In genomic region chr7:27437544-27437943, GRCm38 (mm10) we compare ENCODE assay signal across 8 mouse cellular contexts. TPM values are rescaled to one million over a fixed set of nuclear protein-coding genes. Genes with fewer than 3 reads are reported as not detected.
DNase-seq lines count a peak whose midpoint lies in the region; ATAC-seq lines count a peak whose summit lies in the region.

No protein-coding gene starts in this region.

- peak; percentile 43 to 62 for DNase-seq in cerebellum, postnatal 14 days
- DNase-seq in cerebellum, adult 11-12 months, result no peak
- DNase-seq in 416B (ENCODE audit: low read depth), result peak; percentile 82
- DNase-seq in adrenal gland, postnatal 25 days, result peak; percentile 32
- DNase-seq in liver, embryonic 13.5 days, result peak; percentile 54
- DNase-seq in thymus, postnatal 14 days, result peak; percentile 55
- no peak for DNase-seq in right cerebral cortex, adult 18-20 months
- DNase-seq in left cerebral cortex, postnatal 36 days (ENCODE audit: low spot score in 2 of 2), result no peak

- no peaks in the 10 kb centered on the region for H3K36me3 ChIP-seq in liver, embryonic 13.5 days

- no peak overlapping the region for H3K27ac ChIP-seq in liver, embryonic 13.5 days

- no peak overlapping the region for H3K9ac ChIP-seq in liver, embryonic 13.5 days

- H3K27me3 ChIP-seq in liver, embryonic 13.5 days, result peaks cover 48% of the 10 kb centered on the region

- H3K4me3 ChIP-seq in liver, embryonic 13.5 days (replicated peaks), result no peak overlapping the region

- no peak overlapping the region for H3K4me2 ChIP-seq in liver, embryonic 13.5 days

- 42% methylated on average over 5 of the region's 5 CpGs for whole genome bisulfite sequencing in liver, embryonic 13.5 days (ENCODE audit: insufficient replicate concordance)

- intact Hi-C loops in left cerebral cortex, postnatal 36 days (cut with DNase I), result no loop called here

- H3K4me1 ChIP-seq in liver, embryonic 13.5 days (replicated peaks), result peaks cover 17% of the 10 kb centered on the region

- peak; percentile 64; the same call in 1 of the 2 replicates for ATAC-seq in liver, embryonic 13.5 days (ENCODE audit: low read depth)

- 0 out of 2 replicates have a peak, but pooled peaks cover 4% of the 10 kb centered on the region for H3K9me3 ChIP-seq in liver, embryonic 13.5 days (replicated peaks)

RNA-seq across cellular contexts. Expression of gene Sptbn4, which starts 9.9 kb away (rescaled TPM):
- total RNA-seq in adrenal gland, postnatal 25 days (2021), result 0.62 and 2.1 TPM in 2 replicates
- polyA plus RNA-seq in liver, embryonic 13.5 days (2015; fragmentation: Nextera tagmentation; extraction: Ambion mirVana), result 0.07 and 0.10 TPM in 2 replicates
- total RNA-seq in left cerebral cortex, postnatal 36 days (2021), result 100 to 1,000 TPM; 124 to 166 TPM

RNA-seq across cellular contexts. Expression of gene Blvrb, which starts 10.2 kb away (rescaled TPM):
- 51.7 and 52.7 TPM in 2 replicates for total RNA-seq in adrenal gland, postnatal 25 days (2021)
- 831 and 956 TPM in 2 replicates for polyA plus RNA-seq in liver, embryonic 13.5 days (2015; fragmentation: Nextera tagmentation; extraction: Ambion mirVana)
- 10 to 100 TPM; 17.0 to 18.0 TPM for total RNA-seq in left cerebral cortex, postnatal 36 days (2021)

RNA-seq across cellular contexts. Expression of gene Sertad3, which starts 36.0 kb away (rescaled TPM):
- total RNA-seq in adrenal gland, postnatal 25 days (2021), result 18.5 and 19.6 TPM in 2 replicates
- 31.4 and 31.7 TPM in 2 replicates for polyA plus RNA-seq in liver, embryonic 13.5 days (2015; fragmentation: Nextera tagmentation; extraction: Ambion mirVana)
- total RNA-seq in left cerebral cortex, postnatal 36 days (2021), result 1 to 10 TPM; 2.7 to 2.8 TPM

RNA-seq across cellular contexts. Expression of gene Sertad1, which starts 49.2 kb away (rescaled TPM):
- total RNA-seq in adrenal gland, postnatal 25 days (2021), result 24.1 and 26.7 TPM in 2 replicates
- polyA plus RNA-seq in liver, embryonic 13.5 days (2015; fragmentation: Nextera tagmentation; extraction: Ambion mirVana), result 20.7 and 21.7 TPM in 2 replicates
- total RNA-seq in left cerebral cortex, postnatal 36 days (2021), result 10 to 100 TPM; 17.2 to 20.0 TPM

Comparison
In these comparisons a context has a peak if more than half of its experiments do, and no peak if none do; other contexts are left out.
1. DNase-seq: peak in cerebellum, postnatal 14 days (2 of 2), 416B (single experiment), adrenal gland, postnatal 25 days (single experiment), liver, embryonic 13.5 days (single experiment) and thymus, postnatal 14 days (single experiment); none in cerebellum, adult 11-12 months (single experiment), right cerebral cortex, adult 18-20 months (single experiment) and left cerebral cortex, postnatal 36 days (0 of 2).
2. RNA of gene Sptbn4, which starts 9.9 kb away (total RNA-seq): 124 to 166 TPM in left cerebral cortex, postnatal 36 days; 0.62 to 2.1 TPM in adrenal gland, postnatal 25 days; every median in the first group is over 10 times any median in the second.